Mouse (Mus musculus) midbrain, embryonic 13.5 days (tissue): ENCODE data around the gene Tnrc6a. TPM values are rescaled to one million over a fixed set of nuclear protein-coding genes. Genes with fewer than 3 reads are reported as not detected.
"Not testable (repeated sequence)": the region's sequence is repeated elsewhere in the genome, so short reads cannot be mapped to it uniquely, and the experiment has no call there.

Experiments used
- ATAC-seq: fragments of 200-750 bp; cut with Nextera tagmentation; 2 replicates; pipeline ENCODE4 v1.8.0; 2017; ENCODE audit warnings: mild to moderate bottlenecking, moderate TSS enrichment, moderate library complexity
- H3K27ac ChIP-seq: fragments of 300-500 bp; sonication (generic); 2 replicates; pipeline ENCODE4 v1.5.1; 2015; ENCODE audit warnings: inconsistent platforms, mild to moderate bottlenecking, moderate library complexity
- H3K27me3 ChIP-seq: fragments of 300-500 bp; sonication (generic); 2 replicates; pipeline ENCODE4 v1.6.1; 2015; ENCODE audit warnings: mild to moderate bottlenecking, inconsistent platforms
- H3K36me3 ChIP-seq: fragments of 300-500 bp; sonication (generic); 2 replicates; pipeline ENCODE4 v1.6.1; 2015; ENCODE audit warnings: mild to moderate bottlenecking, inconsistent platforms
- H3K4me1 ChIP-seq: fragments of 300-500 bp; sonication (generic); replicated peaks from 2 replicates; pipeline ENCODE4 v1.6.1; 2015; ENCODE audit warnings: inconsistent platforms
- H3K4me2 ChIP-seq: fragments of 300-500 bp; sonication (generic); replicated peaks from 2 replicates; pipeline ENCODE4 v1.6.1; 2015; ENCODE audit warnings: moderate library complexity, mild to moderate bottlenecking, inconsistent platforms
- H3K4me3 ChIP-seq: fragments of 300-500 bp; sonication (generic); replicated peaks from 2 replicates; pipeline ENCODE4 v1.5.1; 2015; ENCODE audit warnings: mild to moderate bottlenecking, inconsistent platforms
- H3K9ac ChIP-seq: fragments of 300-500 bp; sonication (generic); replicated peaks from 2 replicates; pipeline ENCODE4 v1.6.1; 2015; ENCODE audit warnings: mild to moderate bottlenecking, inconsistent platforms
- H3K9me3 ChIP-seq: fragments of 300-500 bp; sonication (generic); 2 replicates; pipeline ENCODE4 v1.6.1; 2016; ENCODE audit warnings: mild to moderate bottlenecking, inconsistent platforms
- WGBS: fragments of 180-500 bp; shearing (Covaris S2); methylation state at CpG from one replicate; pipeline ENCODE4 v1.1.7; 2015; 5-methylcytosine and 5-hydroxymethylcytosine counted together
- polyA plus RNA-seq: library from polyadenylated mRNA; unstranded; fragments of >200 nt; fragmentation: Nextera tagmentation; extraction: Ambion mirVana; gene quantifications from 2 replicates; pipeline ENCODE4 v1.2.1, GENCODE M21; 2015

Gene Tnrc6a
- 57.0 and 62.1 TPM in 2 replicates for polyA plus RNA-seq

DNA sequence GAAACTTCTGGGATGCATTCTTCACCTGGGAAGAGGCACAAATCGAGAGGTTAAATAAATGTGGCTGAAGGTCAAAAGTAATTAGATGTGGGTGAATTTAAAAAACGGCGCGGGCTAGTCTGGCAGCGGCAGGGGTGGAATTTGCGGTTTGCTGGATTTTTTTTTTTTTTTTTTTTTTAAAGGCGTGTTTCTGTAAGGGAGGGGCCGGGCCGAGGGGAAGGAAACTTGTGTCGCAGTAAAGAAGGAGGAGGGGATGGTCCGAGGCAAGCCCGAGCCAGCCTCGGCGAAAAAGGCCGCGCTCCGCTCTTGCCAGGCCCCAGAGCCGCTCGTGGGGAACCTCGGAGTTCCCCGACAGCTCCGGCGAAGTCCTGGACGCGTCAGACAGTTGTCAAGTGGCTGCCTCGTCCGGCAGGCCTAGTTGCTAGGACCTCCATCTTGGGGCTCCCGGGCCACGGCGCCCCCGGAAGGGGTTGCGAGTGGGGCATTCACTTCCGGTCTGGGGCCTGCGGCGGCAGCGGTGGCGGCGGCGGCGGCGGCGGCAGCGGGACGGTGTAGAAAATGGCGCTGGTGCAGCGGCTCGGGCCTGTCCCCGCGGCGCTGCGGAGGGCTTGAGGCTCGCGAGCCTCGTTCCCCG lies at the start of gene Tnrc6a:
Gene Tnrc6a, plus strand, starts transcription at position 221 of the 634 bp plus-strand sequence.
- Histone ChIP-seq H3K4me1 (peaks cover 35% of the 10 kb centered on the region), H3K27me3 (no peaks in the 10 kb centered on the region), H3K36me3 (peaks cover 11% of the 10 kb centered on the region), H3K4me2 (peak within 1 kb of the TSS; percentile 63), H3K4me3 (peak within 1 kb of the TSS; percentile 97), H3K9ac (peak within 1 kb of the TSS; percentile 97), H3K9me3 (no peaks in the 10 kb centered on the region), H3K27ac (peak within 1 kb of the TSS; percentile 98)
- ATAC-seq, result peak; percentile 96
- WGBS, result under 1% methylated on average over 55 of the region's 55 CpGs

DNA sequence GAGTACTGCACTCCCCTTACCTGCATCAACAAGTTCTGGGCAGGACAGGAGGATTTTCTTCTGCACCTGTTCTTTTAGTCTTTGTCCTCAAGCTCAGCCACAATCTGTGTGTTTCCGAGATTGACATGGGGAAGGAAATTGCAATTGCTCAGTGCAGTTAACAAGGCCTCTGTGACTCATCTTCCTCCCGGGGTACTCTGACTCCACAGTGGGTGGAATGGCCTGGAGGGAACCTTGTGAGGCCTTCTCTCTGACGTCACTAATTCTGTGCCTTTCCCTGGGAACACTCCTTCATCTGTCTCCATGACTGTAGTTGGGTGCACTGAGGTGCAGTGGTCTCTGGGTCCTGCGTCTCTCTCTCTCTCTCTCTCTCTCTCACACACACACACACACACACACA lies 41.4 kb upstream of the Tnrc6a start:
- no peak overlapping the region for H3K4me2 ChIP-seq
- 89% methylated on average over 4 of the region's 4 CpGs for WGBS
- H3K9me3 ChIP-seq, result no peaks in the 10 kb centered on the region
- H3K4me1 ChIP-seq, result peaks cover 34% of the 10 kb centered on the region
- H3K9ac ChIP-seq, result no peak overlapping the region
- H3K4me3 ChIP-seq, result no peak overlapping the region
- no peaks in the 10 kb centered on the region for H3K36me3 ChIP-seq
- no peak overlapping the region for H3K27ac ChIP-seq
- H3K27me3 ChIP-seq, result no peaks in the 10 kb centered on the region
- ATAC-seq, result no peak

DNA sequence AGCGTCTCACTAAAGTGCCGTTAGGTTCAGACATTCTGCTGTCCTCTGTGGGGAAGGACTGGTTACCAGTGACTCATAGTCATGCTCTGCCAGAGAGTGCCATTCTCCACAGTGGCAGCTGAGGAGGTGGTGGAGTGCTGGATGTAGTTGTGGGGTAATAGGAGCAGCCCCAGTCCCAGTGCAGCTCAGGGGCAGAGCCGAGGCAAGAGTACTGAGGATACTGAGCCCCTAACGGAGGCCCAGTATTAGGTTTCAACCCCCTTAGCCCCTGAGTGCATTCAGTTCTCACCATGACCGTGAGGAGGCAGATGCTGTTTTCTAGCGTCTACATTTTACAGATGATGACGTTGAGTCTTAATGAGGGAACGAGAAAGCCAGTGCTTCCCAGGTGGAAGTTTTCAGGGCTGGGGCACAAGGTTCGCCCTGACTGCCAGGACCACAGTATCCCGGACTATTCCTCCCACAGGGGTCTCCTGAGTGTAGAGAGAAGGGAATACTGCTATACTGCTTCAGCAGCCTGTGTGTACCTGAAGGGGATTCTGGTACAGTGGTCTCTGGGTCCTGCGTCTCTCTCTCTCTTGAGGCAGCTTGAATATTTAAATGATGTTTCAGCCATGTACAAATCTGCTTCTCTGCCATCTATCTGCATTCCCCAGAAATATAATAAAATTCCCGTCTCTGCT lies 40.1 kb upstream of the Tnrc6a start:
- peak overlapping the region; percentile 92 for H3K27ac ChIP-seq
- WGBS, result 31% methylated on average over 12 of the region's 12 CpGs
- peak overlapping the region; percentile 25; the same call in 1 of the 2 replicates for H3K4me3 ChIP-seq
- no peaks in the 10 kb centered on the region for H3K9me3 ChIP-seq
- H3K4me2 ChIP-seq, result peak overlapping the region; percentile 50
- peak; percentile 67 for ATAC-seq
- H3K36me3 ChIP-seq, result no peaks in the 10 kb centered on the region
- peak overlapping the region; percentile 49; the same call in 1 of the 2 replicates for H3K9ac ChIP-seq
- no peaks in the 10 kb centered on the region for H3K27me3 ChIP-seq
- H3K4me1 ChIP-seq, result peaks cover 38% of the 10 kb centered on the region

DNA sequence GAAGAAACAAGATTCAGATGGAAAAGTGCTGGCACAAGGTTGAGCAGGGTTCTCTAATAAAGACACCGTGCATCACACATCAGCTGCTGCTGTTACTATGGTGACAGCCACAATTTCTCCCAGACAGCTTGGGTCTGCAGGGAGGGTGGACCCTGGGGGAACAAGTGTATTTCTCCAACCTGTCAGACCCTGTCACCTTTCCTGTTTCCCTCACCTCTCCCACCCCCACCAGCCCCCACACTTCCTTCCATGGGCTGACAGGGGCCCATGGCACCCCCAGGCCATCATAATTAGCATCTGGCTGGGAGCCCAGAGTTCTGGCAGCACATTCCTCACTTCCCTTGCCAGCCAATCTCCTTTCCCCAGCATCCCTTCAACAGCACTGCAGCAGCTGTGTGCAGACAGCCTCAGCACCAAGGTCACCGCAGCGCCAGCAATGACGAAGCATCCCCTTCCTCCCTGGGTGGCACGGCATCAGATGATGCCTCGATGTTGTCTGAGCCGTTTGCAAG lies 39.4 kb upstream of the Tnrc6a start:
- H3K36me3 ChIP-seq, result no peaks in the 10 kb centered on the region
- peak overlapping the region; percentile 25 for H3K4me3 ChIP-seq
- H3K27me3 ChIP-seq, result no peaks in the 10 kb centered on the region
- 2% methylated on average over 7 of the region's 7 CpGs for WGBS
- H3K9ac ChIP-seq, result peak overlapping the region; percentile 53; the same call in 1 of the 2 replicates
- H3K4me2 ChIP-seq, result peak overlapping the region; percentile 50
- H3K4me1 ChIP-seq, result peaks cover 38% of the 10 kb centered on the region
- peak overlapping the region; percentile 92 for H3K27ac ChIP-seq
- ATAC-seq, result peak; percentile 95
- H3K9me3 ChIP-seq, result no peaks in the 10 kb centered on the region

DNA sequence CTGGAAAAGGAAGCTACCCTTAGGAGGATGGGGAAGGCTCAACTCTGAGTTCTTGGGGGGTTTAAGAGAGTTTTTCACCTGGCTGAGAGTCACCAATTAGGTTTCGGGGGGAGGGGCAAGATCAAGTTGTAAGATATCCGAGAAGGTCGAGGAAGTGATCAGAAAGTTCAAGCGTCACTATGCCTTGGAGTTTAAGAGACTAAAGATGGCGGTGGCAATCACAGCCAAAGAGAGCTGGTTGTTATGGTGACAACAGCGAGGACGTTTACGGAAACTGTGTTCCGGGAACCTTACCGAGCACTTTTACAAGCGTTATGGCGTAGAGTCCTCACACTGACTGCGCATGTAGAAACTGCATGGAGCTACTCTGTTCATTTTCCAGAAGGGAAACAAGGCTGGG lies 39.0 kb upstream of the Tnrc6a start:
- Histone ChIP-seq H3K4me2 (peak overlapping the region; percentile 50), H3K36me3 (no peaks in the 10 kb centered on the region), H3K9me3 (no peaks in the 10 kb centered on the region), H3K9ac (peak overlapping the region; percentile 53; the same call in 1 of the 2 replicates), H3K27ac (peak overlapping the region; percentile 92), H3K27me3 (no peaks in the 10 kb centered on the region), H3K4me3 (peak overlapping the region; percentile 25), H3K4me1 (peaks cover 38% of the 10 kb centered on the region)
- 16% methylated on average over 13 of the region's 13 CpGs for WGBS
- 0 out of 2 replicates have a peak, but pooled peaks have one; percentile 49 for ATAC-seq

DNA sequence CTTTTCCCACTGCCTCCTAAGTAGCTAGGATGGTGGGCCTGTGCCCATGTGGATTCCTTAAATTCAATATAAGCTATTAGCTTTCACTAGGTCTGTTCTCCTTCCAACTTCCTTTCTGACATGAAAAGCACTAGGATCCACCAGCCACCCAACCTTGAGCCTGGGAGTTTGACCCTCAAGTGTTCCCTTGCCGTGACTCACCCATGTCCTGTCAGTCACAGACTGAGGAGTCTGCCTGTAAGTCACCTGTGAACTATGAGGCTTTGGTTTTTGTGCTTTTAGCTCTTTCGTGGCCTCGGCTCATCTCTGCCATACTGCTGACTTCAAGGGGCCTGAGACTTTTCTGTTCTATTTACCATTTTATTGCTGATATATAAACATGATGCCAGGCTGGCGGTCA lies 34.8 kb upstream of the Tnrc6a start:
- H3K9ac ChIP-seq, result no peak overlapping the region
- ATAC-seq, result no peak
- no peaks in the 10 kb centered on the region for H3K36me3 ChIP-seq
- WGBS, result 86% methylated on average over 4 of the region's 4 CpGs
- no peaks in the 10 kb centered on the region for H3K9me3 ChIP-seq
- peaks cover 27% of the 10 kb centered on the region for H3K4me1 ChIP-seq
- H3K4me3 ChIP-seq, result no peak overlapping the region
- H3K4me2 ChIP-seq, result no peak overlapping the region
- H3K27me3 ChIP-seq, result no peaks in the 10 kb centered on the region
- H3K27ac ChIP-seq, result no peak overlapping the region

DNA sequence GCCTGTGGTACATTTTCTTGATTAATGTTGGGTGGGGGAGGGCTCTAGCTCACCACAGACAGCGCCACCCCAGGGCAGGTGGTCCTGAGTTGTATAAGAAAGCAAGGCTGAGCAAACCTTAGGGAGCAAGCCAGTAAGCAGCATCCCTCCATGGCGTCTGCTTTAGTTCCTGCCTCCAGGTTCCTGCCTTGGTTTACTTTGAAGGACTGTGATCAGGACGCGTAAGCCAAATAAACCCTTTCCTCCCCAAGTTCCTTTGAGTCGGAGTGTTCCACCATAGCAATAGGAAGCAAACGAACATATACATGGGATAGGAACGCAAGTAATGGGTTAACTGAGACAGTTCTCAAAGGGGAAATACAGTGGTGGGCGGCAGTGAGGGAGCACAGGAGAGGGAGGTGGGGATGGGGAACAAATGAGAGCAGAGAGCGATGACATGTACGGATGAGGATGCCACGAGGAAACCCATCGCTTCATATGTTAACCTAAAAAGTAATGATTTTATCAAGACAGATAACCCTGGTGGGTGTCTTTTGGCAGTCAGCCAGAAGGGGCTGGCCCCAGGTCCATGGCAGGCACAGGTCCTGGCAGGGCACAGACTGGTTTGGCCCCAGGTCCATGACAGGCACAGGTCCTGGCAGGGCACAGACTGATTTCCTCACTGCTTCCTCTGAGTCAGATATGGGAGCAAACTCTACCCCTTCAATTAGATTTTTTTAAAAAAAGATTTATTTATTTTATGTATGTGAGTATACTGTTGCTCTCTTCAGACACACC lies 27.2 kb upstream of the Tnrc6a start:
- Histone ChIP-seq H3K4me2 (no peak overlapping the region), H3K27ac (peak overlapping the region; percentile 89; the same call in 1 of the 2 replicates), H3K36me3 (no peaks in the 10 kb centered on the region), H3K27me3 (no peaks in the 10 kb centered on the region), H3K4me3 (no peak overlapping the region), H3K9ac (no peak overlapping the region), H3K9me3 (no peaks in the 10 kb centered on the region), H3K4me1 (peaks cover 20% of the 10 kb centered on the region)
- WGBS, result 91% methylated on average over 12 of the region's 12 CpGs
- ATAC-seq, result no peak

DNA sequence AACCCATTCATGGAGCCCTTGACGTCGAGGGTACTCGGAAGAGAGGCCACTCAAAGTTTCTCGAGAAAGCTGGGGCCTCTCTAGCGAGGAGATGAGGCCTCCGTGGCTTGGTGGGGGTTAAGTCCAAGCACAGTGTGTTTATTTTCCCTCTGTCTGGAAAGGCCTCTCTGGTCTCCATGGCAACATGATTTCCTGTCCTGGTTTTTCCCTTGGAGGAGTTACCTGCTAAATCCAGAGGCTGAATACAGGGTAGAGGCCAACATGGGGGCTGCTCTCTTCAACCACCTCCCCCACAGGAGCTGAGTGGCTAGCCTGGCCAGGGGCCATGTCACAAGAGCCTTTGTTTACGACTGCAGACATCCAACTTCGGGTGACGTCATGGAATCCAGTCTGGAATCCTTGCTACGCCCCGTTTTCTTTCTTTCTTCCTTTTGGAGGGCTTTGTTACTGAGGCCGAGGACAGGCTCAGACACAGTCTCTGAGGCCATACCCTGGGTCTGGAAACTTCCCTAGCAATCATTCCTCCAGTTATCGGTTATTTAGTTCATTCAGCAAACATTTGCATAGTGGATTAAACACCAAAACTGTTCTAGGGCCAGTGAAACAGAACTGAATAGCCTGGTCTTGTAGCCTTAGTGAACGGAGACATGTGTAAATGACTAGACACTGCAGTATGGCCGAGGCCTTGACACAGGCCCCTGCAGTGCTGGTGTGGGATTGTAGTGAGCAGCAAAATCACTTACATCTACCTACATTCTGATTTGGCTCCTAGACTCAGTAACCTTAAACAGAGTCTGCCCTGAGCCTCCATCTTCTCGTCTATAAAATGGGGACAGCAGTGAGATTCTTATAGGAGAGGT lies 25.6 kb upstream of the Tnrc6a start:
- no peaks in the 10 kb centered on the region for H3K36me3 ChIP-seq
- peaks cover 20% of the 10 kb centered on the region for H3K4me1 ChIP-seq
- peak overlapping the region; percentile 35 for H3K4me2 ChIP-seq
- WGBS, result 15% methylated on average over 16 of the region's 16 CpGs
- H3K27me3 ChIP-seq, result no peaks in the 10 kb centered on the region
- ATAC-seq, result peak; percentile 94
- no peak overlapping the region for H3K9ac ChIP-seq
- H3K27ac ChIP-seq, result peak overlapping the region; percentile 89
- no peaks in the 10 kb centered on the region for H3K9me3 ChIP-seq
- H3K4me3 ChIP-seq, result no peak overlapping the region

DNA sequence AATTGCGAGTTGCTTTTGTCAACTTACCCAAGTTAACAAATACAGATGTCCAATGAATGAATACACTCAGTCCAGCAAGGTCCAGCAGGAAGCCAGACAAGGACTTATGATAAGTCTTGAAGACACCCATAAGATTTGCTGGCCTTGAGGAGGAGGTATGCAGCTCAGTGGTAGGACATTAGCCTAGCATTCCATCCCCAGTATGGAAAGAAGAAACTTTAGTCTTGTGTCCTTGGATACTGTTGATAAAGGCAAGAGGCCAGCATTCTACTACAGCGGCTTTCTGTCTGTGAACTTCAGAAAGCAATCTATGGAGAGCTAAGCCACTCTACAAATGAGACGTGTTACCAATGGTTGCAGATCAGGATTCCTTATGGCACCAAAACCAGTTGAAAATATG lies 22.4 kb upstream of the Tnrc6a start:
- no peaks in the 10 kb centered on the region for H3K27me3 ChIP-seq
- H3K4me1 ChIP-seq, result peaks cover 20% of the 10 kb centered on the region
- no peaks in the 10 kb centered on the region for H3K9me3 ChIP-seq
- WGBS, result 92% methylated on average over 3 of the region's 3 CpGs
- H3K27ac ChIP-seq, result no peak overlapping the region
- no peak overlapping the region for H3K4me2 ChIP-seq
- no peak for ATAC-seq
- H3K4me3 ChIP-seq, result no peak overlapping the region
- H3K9ac ChIP-seq, result no peak overlapping the region
- no peaks in the 10 kb centered on the region for H3K36me3 ChIP-seq

DNA sequence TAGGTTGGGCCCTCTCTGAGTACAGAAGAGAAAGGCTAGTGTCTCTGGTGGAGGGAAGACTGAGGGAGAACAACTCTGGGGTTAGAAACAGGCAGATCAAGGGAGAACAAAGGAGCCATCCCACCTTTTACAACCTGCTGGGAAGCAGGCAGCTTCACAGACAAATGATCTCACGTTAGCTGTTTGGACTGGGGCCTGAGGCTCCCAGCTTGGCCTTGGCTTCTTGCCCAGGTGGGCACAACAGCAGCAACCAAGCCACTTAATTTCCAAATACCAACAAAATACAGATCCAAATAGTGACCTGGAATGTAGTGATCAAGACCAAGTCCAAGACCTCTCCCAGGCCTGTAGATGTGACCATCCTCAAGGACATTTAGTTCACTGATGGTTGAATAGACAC lies 18.3 kb upstream of the Tnrc6a start:
- not testable (repeated sequence) for H3K36me3 ChIP-seq, H3K27me3 ChIP-seq, ATAC-seq, H3K4me2 ChIP-seq, H3K27ac ChIP-seq, H3K9ac ChIP-seq, H3K4me1 ChIP-seq, H3K4me3 ChIP-seq, H3K9me3 ChIP-seq
- WGBS, result 39% methylated on average over 1 of the region's 1 CpGs

DNA sequence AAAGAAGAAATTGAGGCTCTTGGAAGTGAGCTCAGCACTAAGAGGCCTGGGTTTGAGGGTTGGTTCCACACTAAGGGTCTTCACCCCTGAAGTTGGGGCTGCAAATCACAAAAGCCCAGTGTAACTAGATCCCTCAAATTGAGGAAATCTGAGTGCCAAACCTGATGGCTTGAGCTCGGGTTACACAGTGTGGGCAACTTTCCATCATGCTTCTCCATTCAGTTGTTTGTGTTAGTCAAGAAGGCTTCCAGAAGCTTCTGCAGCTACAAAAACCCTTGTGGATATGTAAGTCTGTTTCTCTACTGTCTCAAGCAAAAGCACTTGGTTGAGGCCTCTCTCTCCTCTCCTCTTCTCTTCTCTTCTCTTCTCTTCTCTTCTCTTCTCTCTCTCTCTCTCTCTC lies 17.8 kb upstream of the Tnrc6a start:
- Histone ChIP-seq H3K4me3 (no peak overlapping the region), H3K27me3 (no peaks in the 10 kb centered on the region), H3K27ac (no peak overlapping the region), H3K36me3 (no peaks in the 10 kb centered on the region), H3K9ac (no peak overlapping the region), H3K4me1 (peaks cover 5% of the 10 kb centered on the region; the same call in 1 of the 2 replicates), H3K4me2 (no peak overlapping the region), H3K9me3 (no peaks in the 10 kb centered on the region)
- 71% methylated on average over 1 of the region's 1 CpGs for WGBS
- no peak for ATAC-seq
